In genomic region chr9:102884703-102885102, GRCm38 (mm10) we compare ENCODE assay signal across 17 mouse cellular contexts. TPM values are rescaled to one million over a fixed set of nuclear protein-coding genes. Genes with fewer than 3 reads are reported as not detected.
"Had no signal": no experiment of that assay in that cellular context is flagged by ENCODE, and none has a peak within 500 bp of the region (broad histone marks: within the 10 kb centered on the region; RNA-seq: fewer than 3 reads in every experiment).

No protein-coding gene starts in this region.

- H3K9me3 ChIP-seq: midbrain, embryonic 12.5 days; neural tube, embryonic 12.5 days; stomach, embryonic 15.5 days had no signal

- H3K9ac ChIP-seq: liver, embryonic 14.5 days; lung, embryonic 14.5 days; midbrain, embryonic 12.5 days; neural tube, embryonic 12.5 days; stomach, embryonic 15.5 days had no signal

- ATAC-seq: midbrain, embryonic 16.5 days had no signal

- H3K27me3 ChIP-seq: midbrain, embryonic 12.5 days; neural tube, embryonic 12.5 days; stomach, embryonic 15.5 days had no signal

- H3K4me1 ChIP-seq: midbrain, embryonic 12.5 days; neural tube, embryonic 12.5 days; stomach, embryonic 15.5 days had no signal

- H3K4me3 ChIP-seq: midbrain, embryonic 12.5 days; myocyte; neural tube, embryonic 12.5 days; stomach, embryonic 15.5 days had no signal

- H3K27ac ChIP-seq: liver, embryonic 14.5 days; midbrain, embryonic 12.5 days; neural tube, embryonic 12.5 days; stomach, embryonic 15.5 days; stomach, postnatal 0 days had no signal

- H3K4me2 ChIP-seq: lung, embryonic 14.5 days; midbrain, embryonic 12.5 days; neural tube, embryonic 12.5 days; stomach, embryonic 15.5 days had no signal

- DNase-seq: lung, adult 18-20 months; lung, embryonic 14.5 days; lung, postnatal 10 days; lung, postnatal 4 days; midbrain, embryonic 14.5 days; right cerebral cortex, postnatal 14 days; thymus, adult 2 months; thymus, postnatal 25 days; thymus, postnatal 4 days had no signal

RNA-seq across cellular contexts. Expression of gene Ryk, which starts 50.0 kb away (rescaled TPM):
- total RNA-seq: neutrophil, adult 5-6 weeks had no signal
